Mouse (Mus musculus) cerebellum, adult 9-11 months (tissue): ENCODE measurements around the gene Htr6.

ENCODE experiments used
- DNase-seq: peaks from one replicate; pipeline ENCODE4 v3.0.0; 2022

Gene Htr6

DNA sequence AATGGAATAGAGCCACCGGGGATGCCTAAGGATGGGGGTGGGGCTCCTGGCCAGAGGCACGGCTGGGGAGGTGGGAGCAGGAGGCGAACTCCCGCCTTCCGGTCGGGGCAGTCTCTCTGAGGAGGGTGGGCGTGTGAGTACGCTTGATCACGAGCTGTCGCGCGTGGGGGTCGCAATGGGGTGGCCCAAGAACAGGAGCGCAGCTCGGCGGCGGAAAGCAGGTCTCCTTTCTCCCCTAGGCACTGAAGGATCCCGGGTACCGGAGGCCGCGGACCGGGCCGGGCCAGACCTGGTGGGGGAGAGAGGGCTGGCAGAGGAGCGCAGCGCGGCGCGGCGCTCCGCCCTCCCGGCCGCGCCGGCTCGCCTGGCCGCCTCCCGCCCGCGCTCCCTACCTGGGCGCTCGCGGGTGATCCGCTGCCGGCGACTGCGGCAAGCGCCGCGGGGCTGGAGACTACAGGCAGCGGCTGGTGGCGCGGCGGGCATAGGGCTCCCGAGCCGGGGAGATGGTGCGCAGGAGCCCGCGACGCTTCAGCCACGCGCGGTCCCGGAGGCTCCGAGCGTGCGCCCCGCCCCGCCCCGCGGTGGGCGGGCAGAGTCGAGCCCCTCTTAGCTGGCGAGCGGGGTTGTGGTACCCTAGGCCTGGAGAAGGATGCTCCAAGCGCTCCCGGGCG lies at the start of gene Htr6:
Gene Htr6 (minus strand): TSS at position 530 of the 671 bp plus-strand sequence.
- DNase-seq, result no peak

- no peak for DNase-seq
Observed at GRCm38 (mm10) chr4:139124940-139125339, 49.6 kb upstream of the Htr6 start.

DNA sequence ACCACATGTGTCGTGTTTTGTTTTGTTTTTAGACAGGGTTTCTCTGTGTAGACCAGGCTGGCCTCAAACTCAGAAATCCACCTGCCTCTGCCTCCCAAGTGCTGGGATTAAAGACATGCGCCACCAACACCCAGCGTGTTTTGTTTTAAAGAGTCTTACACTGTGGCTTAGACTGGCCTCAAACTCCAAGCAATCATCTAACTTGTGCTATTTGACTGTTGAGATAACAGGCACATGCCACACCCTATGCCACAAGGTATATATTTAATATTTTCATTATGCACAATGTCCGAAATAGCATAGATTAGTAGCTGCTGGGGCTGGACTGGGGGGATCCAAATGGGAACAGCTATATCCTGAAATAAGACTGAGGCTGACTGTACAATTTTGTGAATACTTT lies 47.2 kb upstream of the Htr6 start:
- DNase-seq, result no peak

DNA sequence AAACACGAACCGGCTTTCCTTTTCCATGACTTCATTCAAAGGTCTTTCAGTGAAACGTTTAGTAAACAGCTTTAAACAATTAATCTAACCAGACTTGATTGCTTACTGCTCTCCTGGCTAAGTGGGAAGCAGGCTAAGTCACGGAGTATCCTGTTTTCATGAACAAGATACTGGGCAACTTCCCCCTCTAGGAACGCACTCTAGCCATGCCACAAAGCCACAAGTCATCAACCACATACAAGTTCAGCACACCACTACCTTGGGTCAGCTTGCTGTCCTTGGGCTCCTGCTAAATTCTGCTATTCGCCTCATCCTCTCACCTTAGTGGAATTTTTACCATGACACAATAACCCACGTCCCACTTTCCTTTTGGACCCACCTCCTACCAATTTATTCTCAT lies 45.6 kb upstream of the Htr6 start:
- no peak for DNase-seq

GRCm38 (mm10) chr4:139120281-139120814 lies 45.0 kb upstream of the Htr6 start:
- DNase-seq, result no peak

DNA sequence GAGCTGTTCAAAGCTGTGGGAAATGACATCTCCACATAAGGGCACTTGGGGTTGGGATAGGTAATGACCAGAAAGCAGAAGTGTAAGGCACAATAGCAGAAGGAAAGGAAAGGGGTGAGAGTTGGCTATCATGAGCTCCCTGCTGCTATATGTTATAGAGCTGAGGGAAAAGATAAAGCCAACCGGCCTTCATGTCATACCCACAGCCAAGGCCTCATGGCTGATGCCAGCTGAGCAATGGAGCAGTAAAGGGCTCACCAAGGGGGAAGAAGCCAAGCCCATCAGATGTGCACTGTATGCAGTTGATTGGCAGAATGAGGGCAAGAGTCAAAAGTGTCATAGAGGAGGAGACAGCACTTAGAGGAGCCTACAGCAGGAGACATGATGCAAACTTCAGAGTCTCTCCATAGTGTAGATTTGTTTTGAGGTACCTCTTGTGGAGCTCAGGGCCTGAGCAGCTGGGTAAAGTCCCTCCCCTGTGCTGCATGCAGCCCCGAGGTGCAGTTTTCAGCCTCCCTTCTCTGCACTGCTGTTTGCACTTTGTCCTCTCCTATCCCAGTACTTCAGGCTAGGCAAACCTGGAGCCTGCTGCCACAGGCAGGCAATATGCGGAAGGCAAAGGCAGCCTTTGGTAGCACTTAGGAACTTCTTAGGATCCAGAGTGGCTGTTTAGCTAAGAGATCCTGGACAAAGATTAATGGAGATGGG lies 41.1 kb upstream of the Htr6 start:
- DNase-seq, result no peak

GRCm38 (mm10) chr4:139115721-139116120 lies 40.4 kb upstream of the Htr6 start:
- no peak for DNase-seq

DNA sequence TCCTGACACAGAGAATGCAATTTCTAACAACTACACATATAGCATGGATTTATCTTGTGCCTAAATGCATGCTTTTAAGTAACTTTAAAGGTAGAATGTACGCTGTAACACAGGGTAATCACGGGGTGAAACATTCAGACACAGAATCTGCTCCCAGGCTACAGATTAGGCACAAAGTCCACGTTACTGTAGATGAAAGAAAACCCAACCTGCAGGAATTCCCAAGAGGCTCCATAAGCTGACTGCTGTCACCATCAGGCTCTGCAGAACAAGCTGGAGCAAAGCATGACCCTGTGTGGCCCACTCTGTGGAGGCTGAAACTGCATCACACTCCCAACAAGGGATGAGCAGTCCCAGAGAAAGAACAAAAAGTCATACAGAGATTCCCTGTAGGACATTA lies 37.1 kb upstream of the Htr6 start:
- DNase-seq, result no peak

GRCm38 (mm10) chr4:139111421-139111820 lies 36.1 kb upstream of the Htr6 start:
- no peak for DNase-seq

DNA sequence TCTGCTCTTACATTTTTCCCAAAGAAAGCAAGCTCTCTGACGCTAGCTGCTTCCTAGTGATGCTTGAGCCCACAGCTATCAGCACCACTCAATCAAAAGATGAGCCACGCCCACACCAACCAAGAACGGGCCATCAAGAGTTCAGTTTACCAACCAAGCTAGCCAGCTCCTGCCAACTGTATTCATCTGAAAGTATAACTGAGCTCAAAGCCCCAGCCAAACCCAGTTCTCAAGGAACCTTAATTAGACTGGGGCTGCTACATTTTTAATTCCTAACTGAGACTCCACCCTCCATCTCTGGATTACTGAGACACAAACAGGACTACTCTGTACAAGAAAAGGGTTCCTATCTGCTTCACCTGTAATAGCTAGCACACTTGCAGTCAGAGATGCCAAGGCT lies 35.5 kb upstream of the Htr6 start:
- DNase-seq, result no peak

DNA sequence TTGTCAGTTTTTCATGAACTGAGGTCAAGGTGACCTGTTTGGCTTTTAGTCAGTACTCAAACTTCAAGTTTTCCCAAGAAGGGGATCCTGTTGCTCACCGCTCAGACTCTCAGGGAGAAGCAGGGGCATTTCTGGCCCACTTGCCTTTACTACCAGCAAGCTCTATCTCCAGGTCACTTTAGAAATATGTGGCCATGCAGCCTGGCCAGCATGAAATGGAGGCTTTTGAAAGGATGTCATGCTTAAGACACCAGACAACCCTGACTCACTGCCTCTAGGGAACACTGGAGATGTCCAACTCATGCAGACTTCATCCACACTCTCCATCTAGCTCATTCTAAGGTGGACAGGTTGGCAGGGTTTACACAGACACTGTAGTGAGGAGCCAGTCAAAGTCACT lies 30.1 kb upstream of the Htr6 start:
- no peak for DNase-seq

DNA sequence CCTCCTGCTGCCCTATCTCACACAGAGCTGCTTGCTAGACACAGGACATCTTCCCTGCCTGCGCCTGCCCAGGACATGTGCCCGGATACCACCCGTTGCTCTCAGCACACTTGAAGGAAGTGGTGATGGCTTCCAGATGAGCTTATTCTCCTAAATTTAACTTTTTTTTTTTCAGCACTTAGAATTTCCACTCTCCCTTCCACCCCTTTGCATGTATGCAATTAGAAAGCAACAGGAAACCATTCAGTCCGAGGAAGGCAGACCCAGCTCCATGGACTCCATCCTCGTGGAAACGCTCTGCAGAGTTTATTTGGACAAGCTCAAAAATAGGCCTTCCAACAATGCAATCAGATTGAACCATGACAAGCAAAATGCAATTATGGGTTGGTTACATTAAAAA lies 26.2 kb upstream of the Htr6 start:
- no peak for DNase-seq

- DNase-seq, result no peak
Observed at GRCm38 (mm10) chr4:139100326-139100725, 25.0 kb upstream of the Htr6 start.

DNA sequence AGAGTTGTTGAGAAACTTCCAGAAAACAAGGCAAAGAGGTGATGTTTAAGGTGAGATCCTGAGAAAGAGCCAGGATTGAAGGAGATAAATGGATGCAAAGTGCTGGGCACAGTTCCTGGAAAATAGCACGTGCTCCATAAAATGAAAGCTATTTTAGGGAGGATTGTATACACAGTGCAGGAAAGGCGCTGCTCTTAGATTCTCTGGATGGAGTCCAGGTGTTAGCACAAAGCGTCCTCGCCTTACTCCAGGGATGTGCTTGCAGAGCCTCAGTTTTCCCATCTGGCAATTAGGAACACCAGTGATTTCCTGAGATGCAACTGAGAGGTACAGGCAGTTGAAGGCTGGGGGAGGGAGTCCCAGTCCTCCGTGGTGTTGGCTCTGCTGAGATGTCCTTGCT lies 20.8 kb upstream of the Htr6 start:
- no peak for DNase-seq

DNA sequence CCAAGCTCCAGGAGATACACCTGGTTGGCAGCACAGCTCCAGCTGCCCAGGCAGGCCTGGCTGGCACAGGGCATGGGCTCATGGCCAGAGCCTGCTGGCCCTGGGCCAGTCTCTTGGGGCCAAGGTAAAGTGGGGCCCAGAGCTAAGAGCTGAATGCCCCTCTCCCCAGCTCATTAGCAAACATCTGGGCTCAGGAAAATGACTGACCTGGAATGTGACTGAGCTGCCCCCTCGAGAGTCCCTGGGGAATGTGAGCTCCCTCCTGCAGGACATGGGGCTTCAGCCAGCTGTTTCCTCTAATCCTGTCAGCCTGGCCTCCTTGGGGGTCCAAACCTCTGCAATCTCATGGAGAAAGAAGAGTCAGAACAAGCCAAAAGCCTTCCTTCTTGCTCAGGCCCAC lies 20.0 kb upstream of the Htr6 start:
- no peak for DNase-seq

GRCm38 (mm10) chr4:139093196-139093530 lies 17.8 kb upstream of the Htr6 start:
- no peak for DNase-seq

- DNase-seq, result no peak
Observed at GRCm38 (mm10) chr4:139092356-139093195, 17.2 kb upstream of the Htr6 start, which contains the start of gene Nbl1. TSS of gene Nbl1 (minus strand) at chr4:139092993.

DNA sequence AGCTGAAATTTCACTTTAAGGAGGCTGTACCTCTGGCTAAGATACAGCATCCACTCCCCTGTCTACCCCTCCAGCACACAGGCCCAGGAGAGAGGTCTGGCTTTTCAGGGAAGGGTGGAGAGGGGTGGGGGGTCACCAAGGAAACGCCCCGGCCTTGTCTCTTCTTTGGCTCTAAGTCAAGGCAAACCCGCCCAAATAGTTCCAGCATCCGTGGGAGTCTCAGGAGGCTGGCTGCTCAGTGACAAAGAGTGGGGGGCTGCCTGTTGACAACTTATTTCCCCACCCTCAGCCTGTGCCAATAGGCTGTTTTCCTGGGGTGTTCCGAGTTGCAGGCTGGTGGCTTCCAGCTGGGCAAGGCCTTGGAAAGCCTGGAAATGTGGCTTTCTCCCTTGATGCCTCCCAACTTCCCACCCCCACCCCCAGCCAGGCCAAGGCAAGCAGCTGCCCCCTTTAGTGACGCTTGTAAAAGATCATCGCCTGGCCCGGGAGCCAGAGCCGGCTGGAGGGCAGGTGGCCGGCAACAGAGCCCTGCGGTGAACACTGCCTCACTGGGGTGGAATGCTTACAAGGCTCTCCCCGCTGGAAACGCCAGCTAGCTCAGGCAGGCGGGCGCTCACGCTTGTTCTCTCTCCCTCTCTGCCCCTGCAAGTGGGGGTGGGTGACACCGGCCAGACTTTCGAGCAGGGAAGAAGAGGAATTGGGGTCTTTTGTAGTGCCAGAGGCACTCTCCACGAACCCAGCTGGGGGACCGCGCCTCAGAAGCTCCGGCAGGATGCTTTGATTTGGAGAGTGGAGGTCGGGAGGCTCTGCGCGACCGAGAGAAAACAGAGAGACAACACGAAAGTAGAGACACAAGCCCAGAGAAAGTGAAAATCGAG lies 16.3 kb upstream of the Htr6 start:
- DNase-seq, result no peak

GRCm38 (mm10) chr4:139091066-139091465 lies 15.7 kb upstream of the Htr6 start:
- DNase-seq, result no peak

- no peak for DNase-seq
Observed at GRCm38 (mm10) chr4:139090303-139090940, 15.1 kb upstream of the Htr6 start.

GRCm38 (mm10) chr4:139088982-139089671 lies 13.8 kb upstream of the Htr6 start:
- DNase-seq, result no peak
